Mouse (Mus musculus) liver, embryonic 16.5 days (tissue): ENCODE data around the gene Scarb1. TPM values are rescaled to one million over a fixed set of nuclear protein-coding genes. Genes with fewer than 3 reads are reported as not detected.

Experiments used
- ATAC-seq: fragments of 200-750 bp; cut with Nextera tagmentation; 2 replicates; pipeline ENCODE4 v1.8.0; 2017; ENCODE audit warnings: low read depth, mild to moderate bottlenecking, moderate number of reproducible peaks, moderate library complexity
- H3K27ac ChIP-seq: fragments of 300-500 bp; sonication (generic); 2 replicates; pipeline ENCODE4 v1.5.1; 2014; ENCODE audit warnings: mild to moderate bottlenecking, low read length
- H3K27me3 ChIP-seq: fragments of 300-500 bp; sonication (generic); 2 replicates; pipeline ENCODE4 v1.6.1; 2014; ENCODE audit warnings: low read depth, low read length, mixed read lengths; ENCODE audit not compliant: control insufficient read depth, insufficient read depth
- H3K36me3 ChIP-seq: fragments of 300-500 bp; sonication (generic); 2 replicates; pipeline ENCODE4 v1.6.1; 2014; ENCODE audit warnings: mild to moderate bottlenecking; ENCODE audit not compliant: control insufficient read depth, insufficient read depth
- H3K4me1 ChIP-seq: fragments of 300-500 bp; sonication (generic); 2 replicates; pipeline ENCODE4 v1.6.1; 2014; ENCODE audit warnings: low read depth, low read length, mixed read lengths; ENCODE audit not compliant: control insufficient read depth
- H3K4me2 ChIP-seq: fragments of 300-500 bp; sonication (generic); 2 replicates; pipeline ENCODE4 v1.6.1; 2014; ENCODE audit warnings: low read depth, low read length, mixed read lengths
- H3K4me3 ChIP-seq: fragments of 300-500 bp; sonication (generic); 2 replicates; pipeline ENCODE4 v1.5.1; 2014; ENCODE audit warnings: low read depth, mild to moderate bottlenecking, low read length
- H3K9ac ChIP-seq: fragments of 300-500 bp; sonication (generic); 2 replicates; pipeline ENCODE4 v1.6.1; 2014; ENCODE audit warnings: low read depth, low read length
- H3K9me3 ChIP-seq: fragments of 300-500 bp; sonication (generic); replicated peaks from 2 replicates; pipeline ENCODE4 v1.6.1; 2016; ENCODE audit warnings: low read length; ENCODE audit not compliant: control insufficient read depth
- WGBS: fragments of 180-500 bp; shearing (Covaris S2); extraction: QIAGEN DNeasy Blood & Tissue Kit; methylation state at CpG from one replicate; pipeline ENCODE4 v1.1.7; 2014; ENCODE audit not compliant: insufficient replicate concordance; 5-methylcytosine and 5-hydroxymethylcytosine counted together
- polyA plus RNA-seq: library from polyadenylated mRNA; unstranded; fragments of >200 nt; fragmentation: Nextera tagmentation; extraction: Ambion mirVana; gene quantifications from 2 replicates; pipeline ENCODE4 v1.2.1, GENCODE M21; 2015

The Scarb1 gene
- polyA plus RNA-seq, 1 experiment from 2014 or later, result 89.5 TPM

DNA sequence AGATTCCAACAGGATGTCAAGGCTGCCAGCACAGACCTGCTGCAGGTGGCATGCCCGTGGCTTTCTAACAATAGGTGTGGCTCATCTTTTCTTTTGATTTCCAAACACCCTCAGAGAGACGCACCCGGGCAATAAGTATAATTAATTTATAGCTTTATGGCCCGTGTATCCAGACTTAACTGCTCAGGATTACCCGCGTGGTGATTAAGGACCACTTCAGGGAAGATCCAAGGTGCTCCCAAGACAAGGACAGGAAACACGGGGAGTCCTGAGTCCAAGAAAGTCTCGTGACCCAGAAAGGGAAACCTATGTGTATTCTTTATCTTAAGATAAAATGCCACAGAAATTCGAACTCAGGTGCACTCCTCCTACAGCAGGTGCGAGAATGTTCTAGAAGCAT lies 49.5 kb downstream of the Scarb1 start:
- WGBS, result 76% methylated on average over 10 of the region's 10 CpGs

DNA sequence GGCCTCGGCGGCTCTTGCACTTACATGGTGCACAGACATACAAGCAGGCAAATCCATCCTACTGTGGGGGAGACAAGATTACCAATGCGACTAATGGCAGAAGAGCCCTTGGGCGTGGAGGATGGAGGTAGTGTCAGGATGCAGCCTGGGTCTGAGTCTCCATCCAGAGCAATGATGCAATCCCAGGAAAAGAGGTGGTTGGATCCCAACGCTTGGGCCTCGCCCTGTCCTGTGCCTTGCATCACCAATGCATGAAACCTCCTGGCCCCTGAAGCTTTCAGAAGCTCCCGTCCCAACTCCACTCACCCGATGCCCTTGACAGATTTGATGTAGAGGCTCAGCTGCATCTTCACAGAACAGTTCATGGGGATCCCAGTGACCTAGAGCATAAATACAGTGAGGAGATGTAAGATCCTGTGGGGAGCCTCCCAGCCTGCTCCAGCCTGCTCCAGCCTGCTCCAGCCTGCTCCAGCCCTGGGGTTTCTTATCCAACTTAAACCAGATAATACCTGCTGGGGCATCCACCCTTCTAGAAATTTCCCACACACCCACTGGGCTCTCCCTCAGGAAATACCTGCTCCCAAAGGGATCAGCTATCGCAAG lies 53.7 kb downstream of the Scarb1 start:
- Histone ChIP-seq H3K27ac (no peak overlapping the region), H3K9me3 (no peaks in the 10 kb centered on the region), H3K4me2 (no peak overlapping the region), H3K9ac (no peak overlapping the region), H3K4me3 (no peak overlapping the region), H3K36me3 (peaks cover 30% of the 10 kb centered on the region), H3K27me3 (no peaks in the 10 kb centered on the region), H3K4me1 (no peaks in the 10 kb centered on the region)
- no peak for ATAC-seq
- WGBS, result 87% methylated on average over 9 of the region's 9 CpGs

More for the DNA sequence above, 49.5 kb downstream of the Scarb1 start:
- no peaks in the 10 kb centered on the region for H3K4me1 ChIP-seq
- H3K9ac ChIP-seq, result no peak overlapping the region
- no peak overlapping the region for H3K27ac ChIP-seq
- no peak overlapping the region for H3K4me3 ChIP-seq
- H3K9me3 ChIP-seq, result no peaks in the 10 kb centered on the region; the same call in 1 of the 2 replicates
- H3K4me2 ChIP-seq, result no peak overlapping the region
- H3K36me3 ChIP-seq, result peaks cover 38% of the 10 kb centered on the region
- no peaks in the 10 kb centered on the region for H3K27me3 ChIP-seq
- ATAC-seq, result no peak

DNA sequence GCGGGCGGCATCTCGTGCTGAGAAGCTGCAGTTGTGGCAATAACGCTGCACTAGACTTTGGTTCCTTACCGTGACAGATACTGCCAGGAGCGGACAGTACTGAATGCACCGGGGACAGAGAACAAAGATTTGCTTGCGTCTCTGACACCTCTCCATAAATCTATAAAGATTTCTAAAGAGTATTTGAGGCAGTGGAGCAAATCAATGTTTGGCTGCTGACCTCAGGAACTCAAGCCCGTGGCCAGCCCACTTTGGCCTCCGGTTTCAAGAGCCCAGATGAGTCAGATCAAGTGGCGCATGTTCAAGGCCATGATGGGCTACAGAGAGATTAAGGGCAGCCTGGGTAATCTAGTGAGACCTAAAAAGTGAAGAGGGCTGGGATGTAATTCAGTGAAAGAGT lies 54.8 kb downstream of the Scarb1 start:
- Histone ChIP-seq H3K36me3 (peaks cover 30% of the 10 kb centered on the region), H3K27me3 (no peaks in the 10 kb centered on the region), H3K9me3 (no peaks in the 10 kb centered on the region), H3K4me3 (no peak overlapping the region), H3K27ac (no peak overlapping the region), H3K9ac (no peak overlapping the region), H3K4me1 (no peaks in the 10 kb centered on the region), H3K4me2 (no peak overlapping the region)
- ATAC-seq, result no peak
- WGBS, result 81% methylated on average over 11 of the region's 11 CpGs

DNA sequence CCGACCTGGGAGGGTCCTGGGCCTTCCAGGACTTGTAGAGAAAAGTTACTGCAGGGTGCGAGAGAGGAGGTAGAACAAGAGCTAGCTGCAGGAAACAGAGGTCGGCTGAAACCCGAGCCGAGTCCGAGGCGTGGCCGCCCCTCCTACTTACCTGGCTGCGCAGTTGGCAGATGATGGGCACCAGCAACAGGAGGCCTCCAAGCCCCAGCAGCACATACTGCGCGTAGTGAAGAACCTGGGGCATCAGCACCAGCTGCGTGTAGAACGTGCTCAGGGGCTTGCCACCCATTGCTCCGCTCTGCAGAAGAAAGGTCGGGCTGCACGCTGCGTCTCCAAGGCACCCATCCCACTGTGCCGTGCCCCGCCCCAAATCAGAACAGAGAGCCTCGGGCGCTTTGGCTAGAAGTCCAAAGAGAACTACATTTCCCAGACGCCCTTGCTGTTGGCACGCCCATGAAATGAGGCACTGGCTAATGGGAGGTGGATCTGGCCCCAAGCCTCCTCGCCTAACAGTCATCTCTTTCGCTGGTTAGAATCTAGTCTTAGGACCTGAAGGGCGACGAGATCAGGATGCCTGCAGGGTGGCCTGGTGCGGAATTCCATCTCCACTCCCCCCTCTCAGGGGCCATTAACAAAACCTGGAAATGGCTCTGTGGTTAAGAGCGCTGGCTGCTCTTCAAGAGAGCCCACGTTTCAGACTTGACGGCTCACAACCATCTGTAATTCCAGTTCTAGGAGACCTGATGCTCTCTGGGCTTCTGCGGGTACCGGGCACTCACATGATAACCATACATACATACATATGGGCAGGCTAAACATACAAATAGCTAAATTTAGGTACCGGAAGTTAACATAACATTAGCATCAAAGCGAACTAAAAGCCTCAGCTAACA lies 56.9 kb downstream of the Scarb1 start:
- Histone ChIP-seq H3K4me1 (no peaks in the 10 kb centered on the region), H3K27ac (no peak overlapping the region), H3K27me3 (no peaks in the 10 kb centered on the region), H3K9ac (no peak overlapping the region), H3K36me3 (peaks cover 28% of the 10 kb centered on the region), H3K4me2 (0 out of 2 replicates have a peak overlapping the region, but pooled peaks have one; percentile 5), H3K4me3 (no peak overlapping the region), H3K9me3 (no peaks in the 10 kb centered on the region)
- no peak for ATAC-seq
- 65% methylated on average over 35 of the region's 35 CpGs for WGBS

DNA sequence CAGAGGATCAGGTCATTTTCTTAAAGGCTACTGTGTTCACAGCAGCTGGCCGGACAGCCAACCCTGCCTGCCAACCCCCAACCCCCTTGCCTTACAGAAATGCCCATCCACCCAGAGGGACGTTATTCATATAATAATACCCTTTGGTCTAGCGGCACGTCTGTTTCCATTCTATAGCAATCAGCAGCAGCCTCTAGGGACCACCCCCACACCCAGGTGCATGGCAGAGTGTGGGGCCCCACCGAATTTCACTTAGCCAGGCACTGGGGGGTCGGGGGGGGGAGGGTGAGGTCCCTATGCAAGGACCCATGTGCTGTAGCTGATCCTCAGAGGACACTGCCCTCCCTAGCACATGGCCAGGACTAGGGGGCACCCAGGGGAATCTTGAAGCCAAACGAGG lies 61.7 kb downstream of the Scarb1 start:
- Histone ChIP-seq H3K4me2 (no peak overlapping the region), H3K27me3 (no peaks in the 10 kb centered on the region), H3K9me3 (no peaks in the 10 kb centered on the region), H3K4me1 (no peaks in the 10 kb centered on the region; the same call in 1 of the 2 replicates), H3K27ac (no peak overlapping the region), H3K36me3 (peaks cover 17% of the 10 kb centered on the region), H3K4me3 (no peak overlapping the region), H3K9ac (no peak overlapping the region)
- 71% methylated on average over 7 of the region's 7 CpGs for whole genome bisulfite sequencing
- ATAC-seq, result no peak

DNA sequence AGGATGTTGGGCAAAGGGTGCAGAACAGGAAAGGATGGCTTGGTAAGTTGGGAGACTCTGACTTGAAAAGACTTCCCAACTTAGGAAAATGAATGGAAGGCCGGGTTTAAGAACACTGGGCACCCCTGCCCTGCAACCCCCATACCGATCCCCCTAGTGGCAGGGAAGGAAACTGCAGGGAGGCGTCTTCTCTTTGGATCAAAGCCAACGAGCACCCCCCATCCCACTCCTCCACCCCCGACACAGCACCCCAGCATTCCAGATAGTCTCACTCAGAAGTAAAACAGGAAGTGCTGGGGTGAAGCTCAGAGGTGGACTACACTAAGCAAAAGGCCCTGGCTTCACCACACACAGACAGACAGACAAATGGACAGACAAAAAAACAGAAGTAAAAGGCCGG lies 62.6 kb downstream of the Scarb1 start:
- Histone ChIP-seq H3K27me3 (no peaks in the 10 kb centered on the region), H3K9ac (no peak overlapping the region), H3K9me3 (no peaks in the 10 kb centered on the region), H3K36me3 (peaks cover 14% of the 10 kb centered on the region), H3K4me3 (no peak overlapping the region), H3K4me2 (no peak overlapping the region), H3K4me1 (peaks cover 6% of the 10 kb centered on the region), H3K27ac (no peak overlapping the region)
- no peak for ATAC-seq
- WGBS, result 32% methylated on average over 6 of the region's 6 CpGs

DNA sequence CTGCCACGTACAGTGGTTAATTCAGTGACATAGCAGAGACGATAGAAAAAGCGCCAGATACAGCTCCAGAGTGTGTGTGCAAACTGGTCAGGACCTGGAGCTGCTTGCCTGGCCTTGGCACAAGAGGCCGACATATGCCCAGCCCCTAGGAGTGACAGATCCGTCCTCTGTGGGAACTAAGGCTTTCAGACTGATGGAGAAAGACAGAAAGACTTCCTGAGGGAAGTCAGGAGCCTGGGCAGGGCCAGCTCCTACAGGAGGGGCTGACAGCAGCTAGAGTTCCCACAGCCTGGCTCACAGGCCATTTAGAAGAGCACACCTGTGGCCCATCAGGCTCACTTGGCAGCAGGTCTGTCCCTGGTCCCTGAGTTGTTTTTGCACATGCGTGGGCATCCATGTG lies 63.6 kb downstream of the Scarb1 start:
- H3K4me1 ChIP-seq, result peaks cover 6% of the 10 kb centered on the region
- no peak overlapping the region for H3K9ac ChIP-seq
- no peak for ATAC-seq
- no peak overlapping the region for H3K4me3 ChIP-seq
- H3K4me2 ChIP-seq, result no peak overlapping the region
- H3K27ac ChIP-seq, result no peak overlapping the region
- peaks cover 8% of the 10 kb centered on the region for H3K36me3 ChIP-seq
- 76% methylated on average over 6 of the region's 6 CpGs for WGBS
- no peaks in the 10 kb centered on the region for H3K9me3 ChIP-seq
- H3K27me3 ChIP-seq, result no peaks in the 10 kb centered on the region

DNA sequence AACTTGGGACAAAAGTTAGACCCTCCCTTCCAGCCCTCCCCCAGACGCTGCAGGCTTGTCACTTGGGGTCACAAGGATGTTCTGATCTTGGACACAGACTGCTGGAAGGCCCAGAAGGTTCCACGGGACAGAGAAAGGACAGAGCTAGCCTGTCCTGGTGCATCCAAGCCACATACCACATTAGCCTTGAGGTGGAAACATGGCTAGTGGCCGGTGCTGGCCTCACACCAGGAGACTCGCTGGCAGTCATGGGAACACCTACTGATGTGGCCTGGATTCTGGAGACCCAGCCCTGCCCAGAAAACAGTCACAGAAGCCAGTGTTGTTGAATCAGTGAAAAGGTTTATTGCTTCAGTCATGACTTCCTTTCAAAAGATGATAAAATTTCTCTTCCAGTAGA lies 64.1 kb downstream of the Scarb1 start:
- Histone ChIP-seq H3K4me3 (no peak overlapping the region), H3K9me3 (no peaks in the 10 kb centered on the region), H3K36me3 (peaks cover 8% of the 10 kb centered on the region), H3K4me2 (no peak overlapping the region), H3K27me3 (no peaks in the 10 kb centered on the region), H3K4me1 (peaks cover 7% of the 10 kb centered on the region), H3K27ac (no peak overlapping the region), H3K9ac (no peak overlapping the region)
- ATAC-seq, result no peak
- 90% methylated on average over 4 of the region's 4 CpGs for WGBS

DNA sequence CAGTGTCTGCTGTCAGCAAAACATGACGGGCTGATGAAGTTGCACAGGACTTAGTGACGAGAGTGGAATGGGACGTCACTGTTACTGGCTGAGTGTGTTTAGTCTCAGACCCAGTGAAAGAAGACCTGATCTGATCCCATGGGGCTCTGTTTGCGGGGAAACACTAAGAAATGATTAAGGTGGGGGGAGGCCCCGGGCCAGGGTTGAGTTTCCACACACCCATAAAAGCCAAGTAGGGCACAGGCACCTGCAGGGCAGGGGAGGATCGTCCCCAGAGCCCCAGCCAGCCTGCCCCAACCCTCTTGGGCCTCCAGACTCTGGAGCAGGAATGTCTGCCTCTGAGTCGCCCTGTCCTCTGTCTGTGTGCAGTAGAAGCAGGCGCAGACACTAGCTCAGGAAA lies 65.6 kb downstream of the Scarb1 start:
- ATAC-seq, result no peak
- H3K9ac ChIP-seq, result no peak overlapping the region

More for the DNA sequence above, 65.6 kb downstream of the Scarb1 start:
- 66% methylated on average over 8 of the region's 8 CpGs for WGBS
- H3K27me3 ChIP-seq, result no peaks in the 10 kb centered on the region
- H3K27ac ChIP-seq, result no peak overlapping the region
- H3K9me3 ChIP-seq, result no peaks in the 10 kb centered on the region
- peaks cover 8% of the 10 kb centered on the region for H3K36me3 ChIP-seq
- no peak overlapping the region for H3K4me2 ChIP-seq
- H3K4me1 ChIP-seq, result peaks cover 12% of the 10 kb centered on the region
- no peak overlapping the region for H3K4me3 ChIP-seq
